Mouse (Mus musculus) splenic B cell, adult 2 months (primary cell): ENCODE measurements around the gene Maea.
A peak's percentile ranks its signal among the peaks of the same experiment; 100 is the strongest.

ENCODE experiments used
- DNase-seq: peaks from one replicate; pipeline ENCODE4 v3.0.0-alpha.2; 2011; ENCODE audit warnings: low read depth, low spot score
- H3K27me3 ChIP-seq: 2 replicates; pipeline ENCODE4 v1.6.1; 2012; ENCODE audit warnings: mild to moderate bottlenecking, low read length, moderate library complexity, mixed read lengths; ENCODE audit not compliant: control insufficient read depth, poor library complexity, insufficient read depth, severe bottlenecking
- H3K36me3 ChIP-seq: 2 replicates; pipeline ENCODE4 v1.6.1; 2012; ENCODE audit warnings: mild to moderate bottlenecking, low read length, moderate library complexity, mixed read lengths; ENCODE audit not compliant: control insufficient read depth, poor library complexity, insufficient read depth, severe bottlenecking

Maea gene

GRCm38 (mm10) chr5:33377801-33378301 is 42.5 kb downstream of the Maea start:
- Histone ChIP-seq H3K36me3 (peaks cover 5% of the 10 kb centered on the region), H3K27me3 (no peaks in the 10 kb centered on the region)
- DNase-seq, result peak; percentile 53

GRCm38 (mm10) chr5:33378302-33378854 is 43.1 kb downstream of the Maea start, which contains the start of gene Uvssa:
Gene Uvssa, plus strand, starts transcription at chr5:33378549.
- no peaks in the 10 kb centered on the region for H3K27me3 ChIP-seq
- H3K36me3 ChIP-seq, result peaks cover 5% of the 10 kb centered on the region
- DNase-seq, result peak; percentile 100

- no peak for DNase-seq
- H3K36me3 ChIP-seq, result peaks cover under 1% of the 10 kb centered on the region
- no peaks in the 10 kb centered on the region for H3K27me3 ChIP-seq
Observed at GRCm38 (mm10) chr5:33387550-33387949, 52.2 kb downstream of the Maea start.

DNA sequence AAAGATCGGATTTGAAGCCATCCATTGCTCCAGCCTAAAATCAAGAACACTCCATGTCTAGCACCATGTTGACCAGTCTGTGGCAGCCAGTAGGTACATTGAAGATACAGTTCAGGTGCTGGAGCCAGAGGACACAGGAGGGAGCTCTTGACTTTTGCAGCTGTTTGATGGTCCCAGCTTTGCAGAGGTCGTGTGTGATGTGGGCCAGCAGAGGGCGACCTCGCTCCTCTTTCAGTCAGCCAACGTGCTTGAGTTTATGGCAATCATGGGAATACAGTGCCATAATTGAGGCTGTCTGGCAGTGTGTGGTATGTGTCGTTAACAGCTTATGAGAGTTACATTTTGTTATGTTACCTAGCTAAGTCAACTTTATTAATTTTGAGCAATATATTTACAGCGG is 58.5 kb downstream of the Maea start:
- peak; percentile 81 for DNase-seq
- no peaks in the 10 kb centered on the region for H3K27me3 ChIP-seq
- no peaks in the 10 kb centered on the region; the same call in none of the 2 replicates for H3K36me3 ChIP-seq

- Histone ChIP-seq H3K27me3 (no peaks in the 10 kb centered on the region), H3K36me3 (no peaks in the 10 kb centered on the region; the same call in none of the 2 replicates)
- DNase-seq, result no peak
Observed at GRCm38 (mm10) chr5:33395693-33396092, 60.4 kb downstream of the Maea start.

GRCm38 (mm10) chr5:33396828-33397227 is 61.5 kb downstream of the Maea start:
- DNase-seq, result no peak
- Histone ChIP-seq H3K27me3 (no peaks in the 10 kb centered on the region), H3K36me3 (no peaks in the 10 kb centered on the region; the same call in none of the 2 replicates)

DNA sequence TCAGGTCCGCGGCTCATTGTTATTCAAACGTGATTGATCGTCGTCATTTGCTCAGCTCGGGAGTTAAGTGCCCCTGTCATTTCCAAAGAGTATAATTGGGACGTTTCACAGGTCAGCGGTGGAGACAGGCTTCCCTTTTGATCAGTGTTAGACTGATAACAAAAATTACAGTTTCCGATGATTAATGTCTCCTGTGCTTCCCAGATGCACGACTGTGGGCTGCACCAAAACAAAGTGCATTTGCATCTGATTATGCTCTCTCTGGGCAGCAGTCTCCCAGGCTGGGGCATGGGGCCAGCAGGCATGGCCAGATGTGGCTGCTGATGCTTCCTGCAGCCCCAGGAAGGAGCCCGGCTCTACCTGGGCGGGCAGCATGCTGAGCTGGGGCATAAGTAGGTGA is 65.5 kb downstream of the Maea start:
- Histone ChIP-seq H3K27me3 (no peaks in the 10 kb centered on the region), H3K36me3 (peaks cover 3% of the 10 kb centered on the region; the same call in 1 of the 2 replicates)
- DNase-seq, result no peak

DNA sequence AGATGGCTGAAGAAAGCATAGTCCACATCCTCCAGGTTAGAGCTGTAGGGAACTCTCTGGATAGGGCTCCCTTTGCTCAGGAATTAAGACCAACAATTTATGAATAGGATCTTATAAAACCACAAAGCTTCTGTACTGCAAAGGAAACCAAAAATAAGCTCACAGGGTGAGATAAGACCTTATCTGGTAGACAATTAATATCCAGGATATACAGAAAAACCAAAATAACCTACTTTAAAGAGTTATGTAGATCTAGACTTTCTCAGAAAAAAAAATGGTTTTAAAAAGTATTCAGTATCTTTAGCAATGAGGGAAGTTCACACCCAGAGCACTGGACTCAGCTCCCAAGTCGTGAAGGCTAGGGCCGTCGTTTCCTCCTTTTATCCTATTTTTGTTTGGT is 85.0 kb downstream of the Maea start:
- no peak for DNase-seq
- Histone ChIP-seq H3K27me3 (no peaks in the 10 kb centered on the region), H3K36me3 (no peaks in the 10 kb centered on the region)
